Mouse (Mus musculus): ENCODE data around the gene Nedd4. TPM values are rescaled to one million over a fixed set of nuclear protein-coding genes. Genes with fewer than 3 reads are reported as not detected.

Nedd4 gene
- polyA plus RNA-seq (2015; fragmentation: Nextera tagmentation; extraction: Ambion mirVana), result 387 and 425 TPM in 2 replicates

DNA sequence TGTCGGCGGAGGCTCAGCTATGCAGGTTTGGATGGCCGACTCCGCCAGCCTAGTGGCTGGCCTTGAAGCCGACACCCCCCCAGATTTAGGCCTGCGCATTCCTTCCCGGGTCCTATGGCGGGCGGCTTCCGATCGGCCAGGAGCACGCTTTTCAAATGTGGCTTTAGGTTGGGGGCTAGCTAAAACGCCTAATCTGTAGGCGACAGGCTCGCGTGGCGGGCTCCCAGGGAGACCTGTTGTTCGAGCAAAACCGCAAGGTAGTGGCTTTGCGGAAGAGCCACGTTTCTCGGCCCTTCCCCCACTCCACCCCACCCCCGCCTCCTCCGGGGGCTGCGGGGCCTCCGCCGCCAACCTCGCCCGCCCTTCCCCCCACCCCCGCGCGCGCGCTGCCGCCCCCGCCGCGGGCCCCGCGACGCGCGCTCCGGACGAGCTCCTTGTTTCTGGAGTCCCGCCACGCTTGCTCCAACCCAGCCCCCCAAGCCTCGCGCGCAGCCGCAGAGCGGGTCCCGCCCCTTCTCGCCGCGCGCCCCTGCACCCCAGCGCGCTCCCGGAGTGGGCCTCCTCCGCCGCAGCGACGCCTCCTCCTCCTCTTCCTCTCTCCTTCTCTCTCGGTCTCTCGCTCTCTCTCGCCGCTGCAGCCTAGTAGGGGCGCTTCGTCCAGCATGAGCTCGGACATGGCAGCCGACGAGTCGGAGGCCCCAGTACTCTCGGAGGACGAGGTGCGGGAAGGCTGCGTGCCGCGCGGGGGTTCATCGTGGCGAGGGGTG lies at the start of gene Nedd4:
Gene Nedd4 (plus strand): TSS at position 452 of the 767 bp plus-strand sequence.
- Histone ChIP-seq H3K27ac (replicated peaks) (peak within 1 kb of the TSS; percentile 100), H3K4me3 (peak within 1 kb of the TSS; percentile 96), H3K9me3 (no peaks in the 10 kb centered on the region), H3K36me3 (peaks cover 5% of the 10 kb centered on the region; the same call in 1 of the 2 replicates), H3K4me1 (replicated peaks) (peaks cover 43% of the 10 kb centered on the region), H3K9ac (peak within 1 kb of the TSS; percentile 100), H3K27me3 (no peaks in the 10 kb centered on the region), H3K4me2 (peak within 1 kb of the TSS; percentile 70)
- ATAC-seq (ENCODE audit: low FRiP score, low read depth), result peak; percentile 92
- under 1% methylated on average over 64 of the region's 83 CpGs for WGBS

- Histone ChIP-seq H3K4me2 (no peak overlapping the region), H3K9me3 (no peaks in the 10 kb centered on the region), H3K4me1 (replicated peaks) (no peaks in the 10 kb centered on the region), H3K9ac (no peak overlapping the region), H3K36me3 (peaks cover 26% of the 10 kb centered on the region), H3K27ac (replicated peaks) (no peak overlapping the region), H3K4me3 (no peak overlapping the region), H3K27me3 (no peaks in the 10 kb centered on the region)
- 63% methylated on average over 2 of the region's 2 CpGs for WGBS
- no peak for ATAC-seq (ENCODE audit: low FRiP score, low read depth)
Observed at GRCm38 (mm10) chr9:72613884-72614283, 48.3 kb upstream of the Nedd4 start.

DNA sequence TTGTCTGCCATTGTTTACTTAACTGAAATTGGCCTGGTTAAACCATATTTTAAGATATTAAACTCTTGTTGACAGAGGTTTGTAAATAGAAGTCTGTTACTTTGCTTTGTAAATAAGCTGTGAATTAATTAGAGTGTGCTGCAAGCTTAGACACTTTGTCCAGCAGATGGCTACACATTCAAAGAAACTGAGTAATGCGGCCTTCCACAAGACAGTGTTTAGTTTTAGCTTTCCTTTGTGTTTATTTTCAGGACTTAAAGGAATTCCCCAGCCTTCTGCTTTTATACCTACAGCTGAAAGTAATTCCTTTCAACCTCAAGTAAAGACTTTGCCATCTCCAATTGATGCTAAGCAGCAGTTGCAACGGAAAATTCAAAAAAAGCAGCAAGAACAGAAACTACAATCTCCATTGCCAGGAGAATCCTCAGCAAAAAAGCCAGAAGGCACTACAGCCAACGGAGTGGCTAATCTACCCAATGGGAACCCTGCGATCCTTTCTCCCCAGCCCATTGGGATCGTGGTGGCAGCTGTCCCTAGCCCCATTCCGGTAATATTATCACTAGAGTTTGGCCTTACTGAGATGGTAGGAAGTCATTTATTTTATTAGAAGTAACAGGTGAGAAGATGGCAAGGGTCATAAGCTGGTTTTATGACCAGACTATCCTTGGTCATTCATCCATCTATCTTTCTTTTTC lies 47.2 kb upstream of the Nedd4 start:
- H3K27me3 ChIP-seq, result no peaks in the 10 kb centered on the region
- WGBS, result 67% methylated on average over 6 of the region's 6 CpGs
- peaks cover 36% of the 10 kb centered on the region for H3K36me3 ChIP-seq
- no peaks in the 10 kb centered on the region for H3K9me3 ChIP-seq
- H3K27ac ChIP-seq (replicated peaks), result peak overlapping the region; percentile 42; the same call in 1 of the 2 replicates
- H3K4me3 ChIP-seq, result no peak overlapping the region
- no peak overlapping the region for H3K9ac ChIP-seq
- ATAC-seq (ENCODE audit: low FRiP score, low read depth), result no peak
- H3K4me1 ChIP-seq (replicated peaks), result no peaks in the 10 kb centered on the region
- no peak overlapping the region for H3K4me2 ChIP-seq

DNA sequence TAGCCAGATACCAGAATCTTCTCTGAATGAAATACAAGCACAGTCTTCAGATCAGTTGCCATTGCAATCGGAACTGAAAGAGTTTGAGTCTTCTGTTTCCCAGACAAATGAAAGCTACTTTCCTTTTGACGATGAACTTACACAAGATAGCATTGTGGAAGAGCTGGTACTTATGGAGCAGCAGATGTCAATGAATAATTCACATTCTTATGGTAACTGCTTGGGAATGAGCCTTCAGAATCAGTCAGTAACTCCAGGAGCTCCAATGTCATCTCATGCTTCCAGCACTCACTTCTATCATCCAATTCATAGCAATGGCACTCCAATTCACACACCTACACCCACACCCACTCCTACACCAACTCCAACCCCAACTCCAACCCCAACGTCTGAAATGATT lies 44.1 kb upstream of the Nedd4 start:
- H3K9ac ChIP-seq, result no peak overlapping the region

DNA sequence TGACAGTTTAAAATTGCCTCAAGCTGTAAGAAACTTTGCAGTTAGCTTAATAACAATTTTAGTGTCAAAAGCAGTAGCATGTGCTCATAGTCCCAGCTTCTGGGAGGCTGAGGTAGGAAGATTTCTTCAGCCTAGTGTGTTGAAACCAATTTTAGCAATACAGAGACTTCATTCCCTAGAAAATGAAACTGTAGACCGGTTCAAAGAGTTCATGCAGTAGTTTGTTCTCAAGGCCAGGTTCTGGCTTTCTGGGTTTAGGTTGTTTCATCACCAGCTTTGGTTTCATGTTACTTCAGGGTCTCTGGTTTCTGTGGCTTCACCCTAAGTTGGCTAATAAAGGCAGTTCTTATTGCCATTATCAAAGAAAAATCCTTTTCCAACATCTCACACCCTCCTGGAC lies 38.5 kb upstream of the Nedd4 start:
- Histone ChIP-seq H3K9ac (no peak overlapping the region), H3K4me3 (no peak overlapping the region), H3K36me3 (peaks cover 13% of the 10 kb centered on the region), H3K9me3 (no peaks in the 10 kb centered on the region), H3K4me1 (replicated peaks) (peaks cover 10% of the 10 kb centered on the region), H3K27ac (replicated peaks) (no peak overlapping the region), H3K4me2 (no peak overlapping the region), H3K27me3 (no peaks in the 10 kb centered on the region)
- whole genome bisulfite sequencing, result 98% methylated on average over 1 of the region's 1 CpGs
- ATAC-seq (ENCODE audit: low FRiP score, low read depth), result no peak

More for the DNA sequence above, 44.1 kb upstream of the Nedd4 start:
- 92% methylated on average over 3 of the region's 3 CpGs for WGBS
- Histone ChIP-seq H3K27ac (replicated peaks) (no peak overlapping the region), H3K9me3 (no peaks in the 10 kb centered on the region), H3K4me1 (replicated peaks) (no peaks in the 10 kb centered on the region), H3K36me3 (peaks cover 35% of the 10 kb centered on the region), H3K4me2 (no peak overlapping the region), H3K27me3 (no peaks in the 10 kb centered on the region), H3K4me3 (no peak overlapping the region)
- no peak for ATAC-seq (ENCODE audit: low FRiP score, low read depth)

DNA sequence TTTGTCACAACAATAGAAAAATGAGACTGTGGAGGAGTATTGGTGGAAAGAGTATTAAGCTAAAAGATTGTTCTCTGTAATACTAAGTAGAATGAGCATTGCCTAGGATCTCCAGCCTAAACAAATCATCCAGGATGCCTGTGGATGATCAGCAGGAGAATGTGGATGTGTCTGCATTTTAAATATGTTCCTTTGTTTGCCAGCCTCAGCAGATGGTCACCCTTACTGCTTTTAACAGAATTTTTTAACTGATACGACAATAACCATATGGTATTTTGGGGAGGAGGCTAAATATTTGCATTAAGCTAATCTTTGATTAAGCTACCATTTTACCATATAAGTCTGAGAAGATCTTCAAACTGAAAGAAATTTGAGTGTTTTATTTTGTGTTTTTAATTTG lies 34.5 kb upstream of the Nedd4 start:
- Histone ChIP-seq H3K4me3 (no peak overlapping the region), H3K27me3 (no peaks in the 10 kb centered on the region), H3K27ac (replicated peaks) (no peak overlapping the region), H3K4me2 (no peak overlapping the region), H3K4me1 (replicated peaks) (peaks cover 12% of the 10 kb centered on the region), H3K9me3 (no peaks in the 10 kb centered on the region), H3K36me3 (no peaks in the 10 kb centered on the region), H3K9ac (no peak overlapping the region)
- no peak for ATAC-seq (ENCODE audit: low FRiP score, low read depth)
- 37% methylated on average over 1 of the region's 1 CpGs for WGBS

DNA sequence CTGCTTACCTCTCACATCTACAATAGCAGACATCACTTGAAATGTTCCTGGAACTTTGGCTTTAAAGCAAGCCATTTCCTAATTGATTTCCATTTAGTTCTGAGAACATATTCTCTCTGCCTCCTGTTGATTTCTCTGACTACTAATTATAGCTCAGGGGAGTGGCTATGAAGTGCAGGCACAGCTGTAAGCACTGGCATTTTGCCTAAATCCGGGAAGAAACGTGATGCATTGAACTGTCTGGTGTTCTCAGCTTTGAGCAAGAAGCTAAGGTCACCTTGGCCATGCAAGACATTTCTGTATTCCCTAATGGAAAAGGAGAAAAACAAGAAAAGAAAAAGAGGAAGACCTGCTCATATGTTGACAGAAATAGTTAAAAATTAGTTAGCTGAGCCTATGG lies 33.6 kb upstream of the Nedd4 start:
- no peak overlapping the region for H3K9ac ChIP-seq
- ATAC-seq (ENCODE audit: low FRiP score, low read depth), result no peak
- no peaks in the 10 kb centered on the region for H3K36me3 ChIP-seq
- peaks cover 12% of the 10 kb centered on the region for H3K4me1 ChIP-seq (replicated peaks)
- H3K27me3 ChIP-seq, result no peaks in the 10 kb centered on the region
- no peak overlapping the region for H3K4me2 ChIP-seq
- WGBS, result 16% methylated on average over 2 of the region's 2 CpGs
- H3K27ac ChIP-seq (replicated peaks), result peak overlapping the region; percentile 30; the same call in 1 of the 2 replicates
- no peak overlapping the region for H3K4me3 ChIP-seq
- H3K9me3 ChIP-seq, result no peaks in the 10 kb centered on the region

DNA sequence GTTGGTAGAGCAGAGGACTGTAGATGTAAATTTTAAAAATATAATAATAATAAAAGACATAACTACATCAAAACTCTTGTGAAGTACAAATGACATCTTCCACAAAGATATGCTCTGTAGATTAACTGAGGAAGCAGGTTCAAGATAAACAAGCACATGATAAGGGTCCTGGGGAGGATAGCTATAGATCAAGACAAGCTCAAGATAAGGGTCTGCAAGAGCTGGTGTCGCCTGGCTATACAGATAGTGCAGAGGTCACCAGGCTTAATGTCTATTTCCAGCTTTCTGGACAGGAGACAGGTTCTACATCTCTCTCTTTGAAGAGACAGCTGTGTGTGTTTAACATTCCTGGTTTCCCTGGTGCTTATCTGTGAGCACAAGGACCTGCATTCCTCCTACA lies 29.9 kb upstream of the Nedd4 start:
- Histone ChIP-seq H3K36me3 (no peaks in the 10 kb centered on the region), H3K9ac (no peak overlapping the region), H3K27ac (replicated peaks) (no peak overlapping the region), H3K9me3 (no peaks in the 10 kb centered on the region), H3K4me3 (no peak overlapping the region), H3K4me2 (no peak overlapping the region), H3K4me1 (replicated peaks) (peaks cover 8% of the 10 kb centered on the region), H3K27me3 (no peaks in the 10 kb centered on the region)
- WGBS, result 84% methylated on average over 1 of the region's 1 CpGs
- no peak for ATAC-seq (ENCODE audit: low FRiP score, low read depth)

DNA sequence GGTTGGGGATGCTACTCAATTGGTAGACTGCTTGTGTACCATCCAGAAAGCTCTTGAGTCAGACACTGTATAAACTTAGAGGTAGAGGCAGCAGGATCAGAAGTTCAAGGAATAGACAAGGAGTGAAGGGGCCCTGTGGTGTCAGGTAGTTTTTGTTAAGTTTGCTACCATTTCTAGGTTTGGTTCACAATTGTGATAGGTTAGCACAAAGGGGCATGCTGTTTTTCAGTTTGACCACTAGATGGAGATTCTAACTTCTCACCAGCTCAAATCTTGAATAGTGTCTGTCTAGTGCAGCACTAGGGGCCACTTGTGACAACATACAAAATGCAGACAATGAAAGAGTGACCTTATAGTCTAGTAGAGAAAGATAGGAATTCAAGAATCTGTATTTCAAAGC lies 27.0 kb upstream of the Nedd4 start:
- H3K27ac ChIP-seq (replicated peaks), result no peak overlapping the region
- H3K4me3 ChIP-seq, result no peak overlapping the region
- no peak for ATAC-seq (ENCODE audit: low FRiP score, low read depth)
- no peaks in the 10 kb centered on the region for H3K9me3 ChIP-seq
- H3K9ac ChIP-seq, result no peak overlapping the region
- H3K4me1 ChIP-seq (replicated peaks), result peaks cover 12% of the 10 kb centered on the region
- no peaks in the 10 kb centered on the region for H3K36me3 ChIP-seq
- no peak overlapping the region for H3K4me2 ChIP-seq
- H3K27me3 ChIP-seq, result no peaks in the 10 kb centered on the region

GRCm38 (mm10) chr9:72636547-72636946 lies 25.6 kb upstream of the Nedd4 start:
- Histone ChIP-seq H3K4me3 (no peak overlapping the region), H3K9ac (no peak overlapping the region), H3K4me2 (no peak overlapping the region), H3K4me1 (replicated peaks) (peaks cover 25% of the 10 kb centered on the region), H3K9me3 (no peaks in the 10 kb centered on the region), H3K36me3 (no peaks in the 10 kb centered on the region), H3K27me3 (no peaks in the 10 kb centered on the region), H3K27ac (replicated peaks) (no peak overlapping the region)
- no peak for ATAC-seq (ENCODE audit: low FRiP score, low read depth)
- 85% methylated on average over 7 of the region's 7 CpGs for WGBS

- no peaks in the 10 kb centered on the region for H3K36me3 ChIP-seq
- H3K9me3 ChIP-seq, result no peaks in the 10 kb centered on the region
- 85% methylated on average over 8 of the region's 8 CpGs for WGBS
- H3K4me1 ChIP-seq (replicated peaks), result peaks cover 25% of the 10 kb centered on the region
- no peak overlapping the region for H3K4me3 ChIP-seq
- H3K27me3 ChIP-seq, result no peaks in the 10 kb centered on the region
- no peak for ATAC-seq (ENCODE audit: low FRiP score, low read depth)
- H3K4me2 ChIP-seq, result no peak overlapping the region
- no peak overlapping the region for H3K27ac ChIP-seq (replicated peaks)
- no peak overlapping the region for H3K9ac ChIP-seq
Observed at GRCm38 (mm10) chr9:72637243-72637642, 24.9 kb upstream of the Nedd4 start.

DNA sequence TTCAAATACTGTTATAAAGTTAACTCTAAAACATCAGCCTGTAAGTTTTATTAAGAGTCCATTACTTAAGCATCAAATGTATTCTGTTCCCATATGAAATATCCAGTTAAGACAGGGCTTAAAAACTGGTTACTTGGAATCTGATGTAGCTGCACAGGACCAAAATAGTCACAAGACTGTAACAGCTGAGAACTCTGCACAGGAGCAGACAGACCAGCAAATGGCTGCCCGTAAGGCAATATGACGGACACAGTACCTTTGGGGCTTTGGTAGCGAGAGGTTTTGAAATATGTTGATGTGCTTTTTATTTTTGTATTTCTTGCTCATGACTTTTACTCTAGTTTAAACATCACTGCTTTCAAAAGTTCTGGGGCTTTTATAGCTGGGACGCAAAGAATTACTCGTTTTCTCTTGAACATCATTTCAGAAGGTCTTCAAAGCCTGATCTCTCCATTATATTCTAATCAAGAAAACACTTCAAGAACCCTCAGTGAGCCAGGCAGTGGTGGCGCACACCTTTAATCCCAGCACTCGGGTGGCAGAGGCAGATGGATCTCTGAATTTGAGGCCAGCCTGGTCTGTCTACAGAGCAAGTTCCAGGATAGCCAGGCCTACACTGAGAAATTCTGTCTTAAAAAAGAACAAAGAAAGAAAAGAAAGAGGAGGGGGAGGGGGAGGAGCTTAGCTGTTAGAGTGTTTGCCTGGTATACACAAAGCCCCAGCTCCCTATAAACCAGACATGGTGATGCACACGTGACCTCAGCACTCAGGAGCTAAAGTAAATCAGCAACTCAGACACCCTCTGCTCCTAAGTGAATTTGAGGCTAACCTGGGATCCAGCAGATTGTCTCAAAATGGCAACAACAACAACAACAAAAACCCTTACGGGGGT lies 22.9 kb upstream of the Nedd4 start:
- 28% methylated on average over 9 of the region's 9 CpGs for WGBS
- Histone ChIP-seq H3K9me3 (no peaks in the 10 kb centered on the region), H3K4me1 (replicated peaks) (peaks cover 25% of the 10 kb centered on the region), H3K27ac (replicated peaks) (peak overlapping the region; percentile 92), H3K9ac (peak overlapping the region; percentile 40), H3K4me2 (peak overlapping the region; percentile 58), H3K4me3 (peak overlapping the region; percentile 31), H3K27me3 (no peaks in the 10 kb centered on the region), H3K36me3 (no peaks in the 10 kb centered on the region)
- peak; percentile 83 for ATAC-seq (ENCODE audit: low FRiP score, low read depth)
